Mouse (Mus musculus): ENCODE results near the gene Usp29. TPM values are rescaled to one million over a fixed set of nuclear protein-coding genes. Genes with fewer than 3 reads are reported as not detected.

The Usp29 gene
- total and polyA plus RNA-seq, 2 experiments from 2014 or later: 2.2 to 3.2 TPM

MicroRNA genes within 50 kb of the gene (microRNA counts, 519-probe panel; counts per million panel counts)
- not detected for microRNA mmu-miR-3099

Small RNA genes within 50 kb of the gene (microRNA-seq; reads per million reads assigned to microRNA genes)
- gene Mir3099: 25.2 reads per million, percentile 39 among the genes with 10 or more reads in this experiment

Other genes with a start within 250 kb of the Usp29 start
- gene Olfr5, start 243.6 kb upstream of the Usp29 start, total RNA-seq (2014; rRNA removed; ENCODE audit: low replicate concordance): not detected in 2 replicates
- gene Olfr5, start 243.6 kb upstream of the Usp29 start, polyA plus RNA-seq (2015; fragmentation: Nextera tagmentation; extraction: Ambion mirVana): not detected in 2 replicates
- not detected in 2 replicates for gene Olfr1347, start 230.8 kb upstream of the Usp29 start, total RNA-seq (2014; rRNA removed; ENCODE audit: low replicate concordance)
- gene Olfr1347, start 230.8 kb upstream of the Usp29 start, polyA plus RNA-seq (2015; fragmentation: Nextera tagmentation; extraction: Ambion mirVana): not detected in 2 replicates
- gene Olfr1348, start 221.8 kb upstream of the Usp29 start, total RNA-seq (2014; rRNA removed; ENCODE audit: low replicate concordance): not detected in 2 replicates
- gene Olfr1348, start 221.8 kb upstream of the Usp29 start, polyA plus RNA-seq (2015; fragmentation: Nextera tagmentation; extraction: Ambion mirVana): not detected in 2 replicates
- not detected in 2 replicates for gene Olfr1349, start 207.6 kb upstream of the Usp29 start, total RNA-seq (2014; rRNA removed; ENCODE audit: low replicate concordance)
- not detected in 2 replicates for gene Olfr1349, start 207.6 kb upstream of the Usp29 start, polyA plus RNA-seq (2015; fragmentation: Nextera tagmentation; extraction: Ambion mirVana)
- gene Olfr1350, start 165.7 kb upstream of the Usp29 start, total RNA-seq (2014; rRNA removed; ENCODE audit: low replicate concordance): not detected in 2 replicates
- gene Olfr1350, start 165.7 kb upstream of the Usp29 start, polyA plus RNA-seq (2015; fragmentation: Nextera tagmentation; extraction: Ambion mirVana): not detected in 2 replicates
- 5.6 and 10.7 TPM in 2 replicates for gene Zim1, start 34.1 kb upstream of the Usp29 start, total RNA-seq (2014; rRNA removed; ENCODE audit: low replicate concordance)
- 1.3 and 1.6 TPM in 2 replicates for gene Zim1, start 34.1 kb upstream of the Usp29 start, polyA plus RNA-seq (2015; fragmentation: Nextera tagmentation; extraction: Ambion mirVana)
- gene Peg3, start 147 bp upstream of the Usp29 start, total RNA-seq (2014; rRNA removed; ENCODE audit: low replicate concordance): 53.7 and 55.9 TPM in 2 replicates
- 26.3 and 28.5 TPM in 2 replicates for gene Peg3, start 147 bp upstream of the Usp29 start, polyA plus RNA-seq (2015; fragmentation: Nextera tagmentation; extraction: Ambion mirVana)